25 mouse cellular contexts compared by ENCODE assay signal in genomic region chr11:4659818-4660217, GRCm38 (mm10). TPM values are rescaled to one million over a fixed set of nuclear protein-coding genes. Genes with fewer than 3 reads are reported as not detected.
DNase-seq lines count a peak whose midpoint lies in the region; ATAC-seq and TF ChIP-seq lines count a peak whose summit lies in the region.
"Had no signal": no experiment of that assay in that cellular context is flagged by ENCODE, and none has a peak within 500 bp of the region (broad histone marks: within the 10 kb centered on the region; RNA-seq: fewer than 3 reads in every experiment).

No protein-coding gene starts in this region.

- no peak overlapping the region for H3K4me3 ChIP-seq in MEL (ENCODE audit: control insufficient read depth in 1 of 2, insufficient read depth in 1 of 2, low read depth in 2 of 2, low read length in 2 of 2)
- H3K4me3 ChIP-seq in intestine, postnatal 0 days (ENCODE audit: low read depth, low read length): no peak overlapping the region
- H3K4me3 ChIP-seq in megakaryocyte, embryonic 14.5 days (replicated peaks): peak overlapping the region; percentile 38
- H3K4me3 ChIP-seq: forebrain, embryonic 13.5 days; heart, adult 2 months; hindbrain, embryonic 15.5 days; limb, embryonic 10.5 days; neural tube, embryonic 13.5 days had no signal

- peak; percentile 88 for TF ChIP-seq EP300 in MEL (IDR thresholded peaks at IDR 0.05; ENCODE audit: low read depth in 1 of 2, low read length in 2 of 2)

- H3K27ac ChIP-seq in MEL (ENCODE audit: control insufficient read depth, low read depth, low read length): peak overlapping the region; percentile 64
- H3K27ac ChIP-seq in intestine, postnatal 0 days (ENCODE audit: low read depth, low read length): 0 out of 2 replicates have a peak overlapping the region, but pooled peaks have one; percentile 15
- H3K27ac ChIP-seq: forebrain, embryonic 13.5 days; heart, adult 2 months; hindbrain, embryonic 15.5 days; limb, embryonic 10.5 days; neural tube, embryonic 13.5 days had no signal

- no peak overlapping the region for H3K4me2 ChIP-seq in intestine, postnatal 0 days (replicated peaks; ENCODE audit: low read depth)
- H3K4me2 ChIP-seq: forebrain, embryonic 13.5 days; hindbrain, embryonic 15.5 days; lung, embryonic 14.5 days; neural tube, embryonic 13.5 days had no signal

- TF ChIP-seq RAD21 in MEL (IDR thresholded peaks at IDR 0.05; ENCODE audit: low read depth, low read length): no peak

- H3K9ac ChIP-seq in MEL (ENCODE audit: control insufficient read depth, low read depth, low read length, poor library complexity, severe bottlenecking): no peak overlapping the region
- H3K9ac ChIP-seq in intestine, postnatal 0 days (ENCODE audit: low read depth, low read length): no peak overlapping the region
- H3K9ac ChIP-seq: forebrain, embryonic 13.5 days; hindbrain, embryonic 15.5 days; lung, embryonic 14.5 days; neural tube, embryonic 13.5 days had no signal

- TF ChIP-seq POLR2A in MEL (IDR thresholded peaks at IDR 0.05; ENCODE audit: control insufficient read depth in 1 of 2, insufficient read depth in 1 of 2, low read depth in 1 of 2, low read length in 2 of 2, poor library complexity in 1 of 2): no peak

- no peak for TF ChIP-seq CTCF in MEL (IDR thresholded peaks at IDR 0.05 in 2 of 3, conservative IDR thresholded peaks at IDR 0.05 in 1 of 3; ENCODE audit: control insufficient read depth in 1 of 3, insufficient read depth in 1 of 3, low read depth in 2 of 3, low read length in 3 of 3, poor library complexity in 1 of 3, severe bottlenecking in 1 of 3)
- TF ChIP-seq CTCF in intestine, postnatal 0 days (IDR thresholded peaks at IDR 0.05; ENCODE audit: low read depth): no peak

- peaks cover 10 to 29% of the 10 kb centered on the region in 2 experiments for H3K36me3 ChIP-seq in MEL (ENCODE audit: control insufficient read depth in 1 of 2, insufficient read depth in 2 of 2, low read length in 2 of 2)
- peaks cover 35% of the 10 kb centered on the region for H3K36me3 ChIP-seq in intestine, postnatal 0 days (ENCODE audit: control insufficient read depth, insufficient read depth)
- H3K36me3 ChIP-seq in megakaryocyte, embryonic 14.5 days (replicated peaks; ENCODE audit: low read length): peaks cover 68% of the 10 kb centered on the region

- H3K79me2 ChIP-seq in MEL (ENCODE audit: control insufficient read depth, insufficient read depth, low read length, poor library complexity): no peaks in the 10 kb centered on the region

- H3K4me1 ChIP-seq in MEL (ENCODE audit: control insufficient read depth in 1 of 2, insufficient read depth in 2 of 2, low read length in 2 of 2): peaks cover 20 to 25% of the 10 kb centered on the region in 2 experiments
- H3K4me1 ChIP-seq in intestine, postnatal 0 days (replicated peaks; ENCODE audit: control insufficient read depth, insufficient read depth, low read length): 0 out of 2 replicates have a peak, but pooled peaks cover 4% of the 10 kb centered on the region
- peaks cover 59% of the 10 kb centered on the region for H3K4me1 ChIP-seq in megakaryocyte, embryonic 14.5 days
- H3K4me1 ChIP-seq: forebrain, embryonic 13.5 days; limb, embryonic 10.5 days had no signal

- no peaks in the 10 kb centered on the region for H3K27me3 ChIP-seq in MEL (ENCODE audit: control insufficient read depth in 1 of 2, insufficient read depth in 2 of 2, low read length in 2 of 2)
- no peaks in the 10 kb centered on the region for H3K27me3 ChIP-seq in intestine, postnatal 0 days (replicated peaks; ENCODE audit: control insufficient read depth, insufficient read depth, low read length)
- H3K27me3 ChIP-seq in megakaryocyte, embryonic 14.5 days (replicated peaks): no peaks in the 10 kb centered on the region
- H3K27me3 ChIP-seq: CH12.LX; forebrain, embryonic 13.5 days; hindbrain, embryonic 15.5 days; neural tube, embryonic 13.5 days; Patski had no signal

- intact Hi-C loops in left cerebral cortex, postnatal 4 days (cut with DNase I): no loop called here

- 44% methylated on average over 1 of the region's 1 CpGs for WGBS in intestine, postnatal 0 days

- peak; percentile 87 for DNase-seq in 416B (ENCODE audit: low read depth)
- peak; percentile 91 for DNase-seq in MEL (ENCODE audit: low read depth, low spot score)
- DNase-seq in urinary bladder, postnatal 14 days (ENCODE audit: low spot score): no peak
- DNase-seq in retina, postnatal 1 day: no peak
- DNase-seq in left cerebral cortex, postnatal 4 days: no peak
- DNase-seq: cerebellum, adult 8-10 months; embryo, embryonic 11 days; heart, adult 2 months; kidney, adult 8-10 months; kidney, postnatal 4 days; lung, embryonic 14.5 days; thymus, postnatal 4 days had no signal

- no peaks in the 10 kb centered on the region for H3K9me3 ChIP-seq in MEL (replicated peaks; ENCODE audit: insufficient read depth, low read length)
- no peaks in the 10 kb centered on the region for H3K9me3 ChIP-seq in intestine, postnatal 0 days (ENCODE audit: control insufficient read depth)
- H3K9me3 ChIP-seq in megakaryocyte, embryonic 14.5 days: no peaks in the 10 kb centered on the region
- H3K9me3 ChIP-seq: forebrain, embryonic 13.5 days; hindbrain, embryonic 15.5 days; limb, embryonic 10.5 days; neural tube, embryonic 13.5 days had no signal

- ATAC-seq in intestine, postnatal 0 days: peak; percentile 84
- ATAC-seq: forebrain, embryonic 13.5 days; Patski had no signal

TF ChIP-seq in MEL, 35 proteins besides CTCF, POLR2A, EP300 and RAD21 (continues in another document):
- TF ChIP-seq POLR2AphosphoS2 (IDR thresholded peaks at IDR 0.05; ENCODE audit: low read length): 0 out of 2 replicates have a peak, but pooled peaks have one; percentile 15
- no peak for TF ChIP-seq USF1 (IDR thresholded peaks at IDR 0.05; ENCODE audit: low read depth, low read length)
- TF ChIP-seq GATA1 (IDR thresholded peaks at IDR 0.05; ENCODE audit: low read depth, low read length): peak; percentile 90
- TF ChIP-seq JUND (IDR thresholded peaks at IDR 0.05; ENCODE audit: low read depth, low read length): peak; percentile 66; the same call in 1 of the 2 replicates
- peak; percentile 94 for TF ChIP-seq SIN3A (IDR thresholded peaks at IDR 0.05; ENCODE audit: low read length)
- no peak for TF ChIP-seq CHD2 (IDR thresholded peaks at IDR 0.05; ENCODE audit: low read length)
- peak; percentile 32; the same call in 1 of the 2 replicates for TF ChIP-seq MYC (IDR thresholded peaks at IDR 0.05; ENCODE audit: low read depth, low read length)
- peak; percentile 77 for TF ChIP-seq TAL1 (IDR thresholded peaks at IDR 0.05; ENCODE audit: low read length)
- no peak for TF ChIP-seq SMC3 (IDR thresholded peaks at IDR 0.05; ENCODE audit: low read depth, low read length)
- TF ChIP-seq ZKSCAN1 (IDR thresholded peaks at IDR 0.05; ENCODE audit: low read depth, low read length): no peak
- no peak for TF ChIP-seq NRF1 (IDR thresholded peaks at IDR 0.05; ENCODE audit: insufficient read depth, low read depth, low read length, poor library complexity, severe bottlenecking)
- no peak for TF ChIP-seq ZMIZ1 (IDR thresholded peaks at IDR 0.05; ENCODE audit: low read depth, low read length)
- peak; percentile 64; the same call in 1 of the 2 replicates for TF ChIP-seq MAX (IDR thresholded peaks at IDR 0.05; ENCODE audit: low read length)
- 0 out of 2 replicates have a peak, but pooled peaks have one; percentile 37 for TF ChIP-seq MAFK (IDR thresholded peaks at IDR 0.05; ENCODE audit: borderline replicate concordance, low read depth, low read length)
- peak; percentile 56; the same call in 1 of the 2 replicates for TF ChIP-seq RCOR1 (IDR thresholded peaks at IDR 0.05; ENCODE audit: low read depth, low read length)
- no peak for TF ChIP-seq POLR2AphosphoS5 (IDR thresholded peaks at IDR 0.05; ENCODE audit: borderline replicate concordance, low read depth, low read length)
- no peak for TF ChIP-seq E2F4 (IDR thresholded peaks at IDR 0.05; ENCODE audit: borderline replicate concordance, low read depth, low read length)
- peak; percentile 44; the same call in 1 of the 2 replicates for TF ChIP-seq BHLHE40 (IDR thresholded peaks at IDR 0.05; ENCODE audit: borderline replicate concordance, low read depth, low read length)
- peak; percentile 93 for TF ChIP-seq ETS1 (IDR thresholded peaks at IDR 0.05; ENCODE audit: low read depth, low read length)
- TF ChIP-seq MYB (IDR thresholded peaks at IDR 0.05; ENCODE audit: low read depth, low read length): peak; percentile 65

RNA-seq across cellular contexts. Expression of gene Ascc2, which starts 22.3 kb away (rescaled TPM):
- total RNA-seq in MEL (2012; rRNA removed): 27.5 and 29.4 TPM in 2 replicates
- 10 to 100 TPM; 43.5 to 98.2 TPM for polyA plus RNA-seq in MEL (2012; ENCODE audit: insufficient read depth in 1 of 2, insufficient read length in 2 of 2, low read depth in 1 of 2, low replicate concordance in 2 of 2, missing spikeins in 1 of 2)
- polyA plus RNA-seq in intestine, postnatal 0 days (2015; fragmentation: Nextera tagmentation; extraction: Ambion mirVana): 17.1 and 18.1 TPM in 2 replicates
- 30.5 and 53.9 TPM in 2 replicates for polyA plus RNA-seq in megakaryocyte, embryonic 14.5 days (2012; ENCODE audit: insufficient read depth, low replicate concordance)
- total RNA-seq in left cerebral cortex, postnatal 4 days (2021): 10 to 100 TPM; 27.3 to 28.3 TPM

RNA-seq across cellular contexts. Expression of gene Gm11032, which starts 40.0 kb away (rescaled TPM):
- total RNA-seq in MEL (2012; rRNA removed): not detected in 2 replicates
- not detected for polyA plus RNA-seq in MEL (2012; ENCODE audit: insufficient read depth in 1 of 2, insufficient read length in 2 of 2, low read depth in 1 of 2, low replicate concordance in 2 of 2, missing spikeins in 1 of 2)
- polyA plus RNA-seq in intestine, postnatal 0 days (2015; fragmentation: Nextera tagmentation; extraction: Ambion mirVana): not detected in 2 replicates
- not detected in 2 replicates for polyA plus RNA-seq in megakaryocyte, embryonic 14.5 days (2012; ENCODE audit: insufficient read depth, low replicate concordance)
- not detected for total RNA-seq in left cerebral cortex, postnatal 4 days (2021)
- total RNA-seq: CH12.LX; gastrocnemius, adult 18-20 months; heart, adult 2 months; heart, postnatal 25 days had no signal
- polyA plus RNA-seq: brain, embryonic 14.5 days; forebrain, embryonic 13.5 days; heart, adult 2 months; hindbrain, embryonic 15.5 days; limb, embryonic 10.5 days; lung, embryonic 14.5 days; neural tube, embryonic 13.5 days; Patski; spleen, adult 2 months; stomach, embryonic 16.5 days had no signal

RNA-seq across cellular contexts. Expression of gene Uqcr10, which starts 44.3 kb away (rescaled TPM):
- 1,416 and 1,438 TPM in 2 replicates for total RNA-seq in MEL (2012; rRNA removed)
- polyA plus RNA-seq in MEL (2012; ENCODE audit: insufficient read depth in 1 of 2, insufficient read length in 2 of 2, low read depth in 1 of 2, low replicate concordance in 2 of 2, missing spikeins in 1 of 2): 100 to 1,000 TPM in 1 of 2 experiments, not detected in 1; 598 TPM
- 1,715 and 1,847 TPM in 2 replicates for polyA plus RNA-seq in intestine, postnatal 0 days (2015; fragmentation: Nextera tagmentation; extraction: Ambion mirVana)
- 26.4 and 27.4 TPM in 2 replicates for polyA plus RNA-seq in megakaryocyte, embryonic 14.5 days (2012; ENCODE audit: insufficient read depth, low replicate concordance)
- 100 to 1,000 TPM; 253 to 282 TPM for total RNA-seq in left cerebral cortex, postnatal 4 days (2021)

RNA-seq across cellular contexts. Expression of gene Zmat5, which starts 44.7 kb away (rescaled TPM):
- 39.3 and 40.1 TPM in 2 replicates for total RNA-seq in MEL (2012; rRNA removed)
- polyA plus RNA-seq in MEL (2012; ENCODE audit: insufficient read depth in 1 of 2, insufficient read length in 2 of 2, low read depth in 1 of 2, low replicate concordance in 2 of 2, missing spikeins in 1 of 2): 10 to 100 TPM in 1 of 2 experiments, not detected in 1; 36.9 TPM
- polyA plus RNA-seq in intestine, postnatal 0 days (2015; fragmentation: Nextera tagmentation; extraction: Ambion mirVana): 62.6 and 67.9 TPM in 2 replicates
- 75.1 and 119 TPM in 2 replicates for polyA plus RNA-seq in megakaryocyte, embryonic 14.5 days (2012; ENCODE audit: insufficient read depth, low replicate concordance)
- 10 to 100 TPM; 24.9 to 31.3 TPM for total RNA-seq in left cerebral cortex, postnatal 4 days (2021)

Comparison
In these comparisons a context has a peak if more than half of its experiments do, and no peak if none do; other contexts are left out.
1. DNase-seq: peak in 416B (single experiment) and MEL (single experiment); none in urinary bladder, postnatal 14 days (single experiment), retina, postnatal 1 day (single experiment) and left cerebral cortex, postnatal 4 days (single experiment).
2. RNA of gene Gm11032, which starts 40.0 kb away (polyA plus RNA-seq): not detected in intestine, postnatal 0 days; not detected in MEL and not detected in megakaryocyte, embryonic 14.5 days; every median in the first group is over 10 times any median in the second.